Mouse (Mus musculus) neural tube, embryonic 12.5 days (tissue): ENCODE measurements around the gene Dtx4. TPM values are rescaled to one million over a fixed set of nuclear protein-coding genes. Genes with fewer than 3 reads are reported as not detected.
A peak's percentile ranks its signal among the peaks of the same experiment; 100 is the strongest.

ENCODE experiments used
- ATAC-seq: fragments of 200-750 bp; cut with Nextera tagmentation; 2 replicates; pipeline ENCODE4 v1.8.0; 2017; ENCODE audit warnings: low read depth, mild to moderate bottlenecking, moderate TSS enrichment, moderate library complexity; ENCODE audit not compliant: low FRiP score
- H3K27ac ChIP-seq: fragments of 300-500 bp; sonication (generic); 2 replicates; pipeline ENCODE4 v1.5.1; 2016
- H3K27me3 ChIP-seq: fragments of 300-500 bp; sonication (generic); replicated peaks from 2 replicates; pipeline ENCODE4 v1.6.1; 2016; ENCODE audit warnings: mild to moderate bottlenecking
- H3K36me3 ChIP-seq: fragments of 300-500 bp; sonication (generic); 2 replicates; pipeline ENCODE4 v1.6.1; 2016; ENCODE audit warnings: mild to moderate bottlenecking
- H3K4me1 ChIP-seq: fragments of 300-500 bp; sonication (generic); 2 replicates; pipeline ENCODE4 v1.6.1; 2016
- H3K4me2 ChIP-seq: fragments of 300-500 bp; sonication (generic); replicated peaks from 2 replicates; pipeline ENCODE4 v1.6.1; 2016; ENCODE audit warnings: mild to moderate bottlenecking
- H3K4me3 ChIP-seq: fragments of 300-500 bp; sonication (generic); 2 replicates; pipeline ENCODE4 v1.5.1; 2016
- H3K9ac ChIP-seq: fragments of 300-500 bp; sonication (generic); 2 replicates; pipeline ENCODE4 v1.6.1; 2016; ENCODE audit warnings: mild to moderate bottlenecking
- H3K9me3 ChIP-seq: fragments of 300-500 bp; sonication (generic); 2 replicates; pipeline ENCODE4 v1.6.1; 2016; ENCODE audit warnings: mild to moderate bottlenecking
- WGBS: fragments of 180-500 bp; shearing (Covaris S2); methylation state at CpG from one replicate; pipeline ENCODE4 v1.1.7; 2016; 5-methylcytosine and 5-hydroxymethylcytosine counted together
- polyA plus RNA-seq: library from polyadenylated mRNA; unstranded; fragments of >200 nt; fragmentation: Nextera tagmentation; extraction: Ambion mirVana; gene quantifications from 2 replicates; pipeline ENCODE4 v1.2.1, GENCODE M21; 2016

Gene Dtx4
- polyA plus RNA-seq, 1 experiment from 2014 or later = 63.3 TPM

DNA sequence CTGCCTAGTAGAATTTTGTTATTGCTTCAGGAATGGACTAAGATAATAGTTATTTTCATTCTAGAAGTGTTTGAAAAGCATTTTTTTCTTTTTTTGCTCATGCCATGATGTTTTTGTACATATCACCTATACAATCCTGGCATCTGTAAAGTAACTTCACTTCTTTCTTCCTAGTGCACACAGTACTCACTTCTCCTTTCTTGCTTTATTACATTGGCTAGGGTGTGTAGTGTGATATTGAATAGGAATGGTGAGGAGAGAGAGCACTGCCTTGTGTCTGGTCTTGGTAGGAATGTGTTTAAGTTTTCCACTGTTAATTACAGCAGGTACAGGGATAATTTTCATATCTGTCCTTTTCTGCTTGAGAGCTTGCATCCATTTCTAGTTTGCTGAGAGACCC lies 13.4 kb upstream of the Dtx4 start:
- ATAC-seq = no peak

DNA sequence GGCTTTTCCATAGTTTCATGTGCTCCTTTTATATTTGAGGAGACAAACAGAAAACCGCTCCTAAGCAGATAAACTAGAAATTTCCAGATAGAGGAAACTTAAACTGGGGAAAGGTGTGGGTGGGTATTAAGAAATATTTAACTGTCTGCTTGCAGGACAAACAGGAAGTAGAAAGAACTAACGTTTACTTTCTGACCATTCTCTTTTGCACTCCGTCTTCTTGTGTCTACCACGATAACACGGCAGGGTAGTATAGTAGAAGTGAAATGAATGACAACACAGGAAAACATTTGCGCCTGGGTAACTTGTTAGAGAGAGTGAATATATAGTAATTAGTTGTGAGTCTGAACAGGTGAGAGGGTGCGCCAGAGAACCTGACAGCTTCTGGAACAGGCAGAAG lies 1.5 kb upstream of the Dtx4 start:
- no peaks in the 10 kb centered on the region for H3K9me3 ChIP-seq
- WGBS = 86% methylated on average over 7 of the region's 7 CpGs
- ATAC-seq = no peak
- no peak overlapping the region for H3K9ac ChIP-seq
- no peak overlapping the region for H3K27ac ChIP-seq
- H3K4me2 ChIP-seq = no peak overlapping the region
- no peaks in the 10 kb centered on the region for H3K36me3 ChIP-seq
- no peaks in the 10 kb centered on the region for H3K27me3 ChIP-seq
- H3K4me1 ChIP-seq = peaks cover 19% of the 10 kb centered on the region; the same call in 1 of the 2 replicates
- H3K4me3 ChIP-seq = no peak overlapping the region

More for the DNA sequence above, 13.4 kb upstream of the Dtx4 start:
- Histone ChIP-seq H3K9me3 (no peaks in the 10 kb centered on the region), H3K4me1 (no peaks in the 10 kb centered on the region), H3K4me2 (no peak overlapping the region), H3K36me3 (no peaks in the 10 kb centered on the region), H3K9ac (no peak overlapping the region), H3K4me3 (no peak overlapping the region), H3K27ac (no peak overlapping the region), H3K27me3 (no peaks in the 10 kb centered on the region)

- no peaks in the 10 kb centered on the region for H3K9me3 ChIP-seq
- no peaks in the 10 kb centered on the region for H3K36me3 ChIP-seq
- peak; percentile 39 for ATAC-seq
- H3K4me2 ChIP-seq = peak overlapping the region; percentile 69
- H3K27ac ChIP-seq = peak overlapping the region; percentile 90
- no peaks in the 10 kb centered on the region for H3K27me3 ChIP-seq
- H3K9ac ChIP-seq = peak overlapping the region; percentile 93
- peak overlapping the region; percentile 86 for H3K4me3 ChIP-seq
- H3K4me1 ChIP-seq = peaks cover 25% of the 10 kb centered on the region
- WGBS = 1% methylated on average over 38 of the region's 38 CpGs
Observed at GRCm38 (mm10) chr19:12500881-12501311, 358 bp downstream of the Dtx4 start.

GRCm38 (mm10) chr19:12500124-12500523 lies 1.1 kb downstream of the Dtx4 start:
- Histone ChIP-seq H3K4me3 (peak overlapping the region; percentile 86), H3K36me3 (no peaks in the 10 kb centered on the region), H3K27ac (peak overlapping the region; percentile 90; the same call in 1 of the 2 replicates), H3K27me3 (no peaks in the 10 kb centered on the region), H3K9me3 (no peaks in the 10 kb centered on the region), H3K4me1 (peaks cover 33% of the 10 kb centered on the region), H3K4me2 (peak overlapping the region; percentile 69), H3K9ac (peak overlapping the region; percentile 93)
- peak; percentile 35 for ATAC-seq
- WGBS = 4% methylated on average over 3 of the region's 3 CpGs

DNA sequence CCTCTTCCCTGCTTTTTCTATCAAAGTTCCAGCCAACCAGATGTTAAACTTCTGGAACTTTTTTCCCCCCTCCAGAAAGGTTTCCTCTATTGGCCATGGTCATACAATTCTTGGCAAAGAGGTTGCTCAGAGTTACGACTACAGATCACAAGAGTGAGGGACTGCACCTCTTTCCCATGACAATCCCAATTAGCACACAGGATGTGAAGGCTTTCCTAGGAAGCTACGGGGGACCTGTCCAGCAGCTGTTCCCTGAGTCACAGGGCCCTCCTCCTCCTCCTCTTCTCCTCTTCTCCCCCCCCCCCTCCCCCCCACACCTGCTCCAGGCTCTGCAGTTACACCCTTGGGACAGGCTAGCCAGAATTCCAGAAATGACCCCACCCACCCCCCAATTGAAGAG lies 1.8 kb downstream of the Dtx4 start:
- H3K4me3 ChIP-seq = peak overlapping the region; percentile 86
- peak overlapping the region; percentile 69 for H3K4me2 ChIP-seq
- no peak for ATAC-seq
- H3K9ac ChIP-seq = peak overlapping the region; percentile 93
- no peaks in the 10 kb centered on the region for H3K36me3 ChIP-seq
- H3K9me3 ChIP-seq = no peaks in the 10 kb centered on the region
- 4% methylated on average over 2 of the region's 2 CpGs for WGBS
- no peaks in the 10 kb centered on the region for H3K27me3 ChIP-seq
- H3K4me1 ChIP-seq = peaks cover 38% of the 10 kb centered on the region
- H3K27ac ChIP-seq = peak overlapping the region; percentile 53

DNA sequence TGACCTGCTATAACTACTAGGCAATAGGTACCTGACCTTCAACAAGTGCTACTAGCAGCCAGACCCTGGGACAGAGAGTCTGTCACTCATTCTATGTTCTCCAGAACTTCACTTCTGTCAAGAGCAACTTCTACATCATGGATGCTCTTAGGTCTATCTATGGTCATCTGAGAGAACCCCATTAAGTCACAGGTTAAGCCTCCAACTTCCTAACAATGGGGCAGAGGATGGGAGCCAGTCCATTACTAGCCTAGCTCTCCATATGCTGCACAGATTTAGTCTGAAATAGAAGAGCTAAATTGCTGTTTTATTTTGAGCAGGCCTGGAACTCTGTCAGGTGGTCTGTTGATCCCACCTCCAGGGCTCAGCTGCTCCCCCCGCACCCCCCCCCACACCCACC lies 2.3 kb downstream of the Dtx4 start:
- H3K36me3 ChIP-seq = no peaks in the 10 kb centered on the region
- H3K4me2 ChIP-seq = peak overlapping the region; percentile 69
- H3K9ac ChIP-seq = peak overlapping the region; percentile 93; the same call in 1 of the 2 replicates
- ATAC-seq = no peak
- H3K4me3 ChIP-seq = peak overlapping the region; percentile 86
- H3K27me3 ChIP-seq = no peaks in the 10 kb centered on the region
- peaks cover 44% of the 10 kb centered on the region for H3K4me1 ChIP-seq
- H3K9me3 ChIP-seq = no peaks in the 10 kb centered on the region
- H3K27ac ChIP-seq = peak overlapping the region; percentile 53; the same call in 1 of the 2 replicates
- 43% methylated on average over 1 of the region's 1 CpGs for WGBS

GRCm38 (mm10) chr19:12498321-12498720 lies 2.9 kb downstream of the Dtx4 start:
- 49% methylated on average over 4 of the region's 4 CpGs for WGBS
- H3K9ac ChIP-seq = no peak overlapping the region

GRCm38 (mm10) chr19:12497909-12498308 lies 3.3 kb downstream of the Dtx4 start:
- Histone ChIP-seq H3K4me2 (peak overlapping the region; percentile 69), H3K4me3 (no peak overlapping the region), H3K4me1 (peaks cover 48% of the 10 kb centered on the region), H3K27me3 (no peaks in the 10 kb centered on the region), H3K36me3 (no peaks in the 10 kb centered on the region), H3K27ac (no peak overlapping the region), H3K9ac (no peak overlapping the region), H3K9me3 (no peaks in the 10 kb centered on the region)
- WGBS = 36% methylated on average over 2 of the region's 2 CpGs
- ATAC-seq = no peak

More at GRCm38 (mm10) chr19:12498321-12498720, 2.9 kb downstream of the Dtx4 start:
- Histone ChIP-seq H3K9me3 (no peaks in the 10 kb centered on the region), H3K4me2 (peak overlapping the region; percentile 69), H3K4me1 (peaks cover 48% of the 10 kb centered on the region), H3K36me3 (no peaks in the 10 kb centered on the region), H3K27me3 (no peaks in the 10 kb centered on the region), H3K4me3 (peak overlapping the region; percentile 86; the same call in 1 of the 2 replicates), H3K27ac (no peak overlapping the region; the same call in 1 of the 2 replicates)
- ATAC-seq = no peak

DNA sequence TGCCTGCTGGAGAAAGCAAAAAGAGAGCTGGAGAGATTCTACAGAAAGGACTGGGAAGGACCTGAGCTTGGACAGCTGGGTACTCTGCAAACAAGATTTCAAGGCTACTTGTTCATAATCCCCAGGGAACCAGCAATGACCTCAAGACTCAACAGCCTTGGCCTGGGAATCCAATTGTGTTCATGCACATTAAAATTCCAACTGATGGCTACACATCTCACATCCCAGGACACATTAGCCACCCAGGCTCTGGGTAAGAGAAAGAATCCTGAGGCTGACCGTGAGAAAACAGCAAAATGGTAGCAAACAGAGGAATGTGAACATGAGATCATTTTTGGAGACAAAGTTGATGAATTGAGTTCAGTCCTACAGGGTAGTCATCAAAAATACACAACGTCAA lies 5.0 kb downstream of the Dtx4 start:
- peaks cover 11% of the 10 kb centered on the region for H3K36me3 ChIP-seq
- H3K4me3 ChIP-seq = no peak overlapping the region
- no peaks in the 10 kb centered on the region for H3K9me3 ChIP-seq
- ATAC-seq = no peak
- peaks cover 60% of the 10 kb centered on the region for H3K4me1 ChIP-seq
- WGBS = 52% methylated on average over 2 of the region's 2 CpGs
- no peak overlapping the region for H3K9ac ChIP-seq
- no peaks in the 10 kb centered on the region for H3K27me3 ChIP-seq
- peak overlapping the region; percentile 39; the same call in 1 of the 2 replicates for H3K4me2 ChIP-seq
- H3K27ac ChIP-seq = no peak overlapping the region

DNA sequence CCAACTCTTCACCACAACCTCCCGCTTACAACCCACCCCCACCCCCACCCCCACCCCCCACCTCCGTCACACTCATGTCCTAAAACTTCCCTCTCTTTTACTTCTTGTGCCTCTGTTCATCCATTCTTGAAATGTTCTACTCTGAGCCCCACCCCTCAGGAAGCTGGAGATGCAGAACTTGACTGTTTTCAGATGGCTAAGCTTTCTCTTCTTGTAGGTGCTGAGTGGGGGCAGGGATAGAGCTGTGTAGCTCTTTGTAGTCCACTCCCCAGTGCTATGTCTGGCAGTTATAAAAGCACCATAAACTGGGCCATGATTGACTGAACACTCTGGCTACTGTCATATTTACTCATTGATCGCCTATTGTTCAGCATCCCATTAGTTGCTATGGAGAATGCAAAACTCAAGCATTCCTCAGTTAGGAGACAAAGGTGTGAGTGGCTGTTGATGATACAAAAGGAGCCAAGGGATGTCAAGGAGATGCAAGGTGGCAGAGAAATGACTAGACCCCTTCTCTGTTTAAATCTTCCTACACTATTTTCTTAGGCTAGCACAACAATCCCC lies 6.2 kb downstream of the Dtx4 start:
- Histone ChIP-seq H3K4me1 (peaks cover 64% of the 10 kb centered on the region), H3K9ac (no peak overlapping the region), H3K27ac (no peak overlapping the region; the same call in 1 of the 2 replicates), H3K9me3 (no peaks in the 10 kb centered on the region), H3K4me3 (no peak overlapping the region), H3K27me3 (no peaks in the 10 kb centered on the region), H3K36me3 (peaks cover 20% of the 10 kb centered on the region), H3K4me2 (peak overlapping the region; percentile 39)
- no peak; the same call in 1 of the 2 replicates for ATAC-seq
- WGBS = 14% methylated on average over 3 of the region's 3 CpGs

DNA sequence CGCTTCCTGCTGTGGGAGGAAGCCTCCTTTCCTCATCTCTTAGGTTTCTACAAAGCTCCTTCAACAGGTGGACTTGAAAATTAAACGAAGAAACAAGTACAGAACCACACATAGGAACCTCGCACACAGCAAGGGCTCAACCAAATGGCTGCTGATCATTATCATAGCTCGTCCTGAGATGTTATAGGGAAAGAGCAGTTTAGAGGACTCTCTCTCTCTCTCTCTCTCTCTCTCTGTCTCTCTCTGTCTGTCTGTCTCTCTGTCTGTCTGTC lies 7.1 kb downstream of the Dtx4 start:
- H3K4me3 ChIP-seq = no peak overlapping the region
- H3K4me1 ChIP-seq = peaks cover 66% of the 10 kb centered on the region
- 18% methylated on average over 4 of the region's 4 CpGs for WGBS
- H3K27me3 ChIP-seq = no peaks in the 10 kb centered on the region
- no peak overlapping the region; the same call in 1 of the 2 replicates for H3K27ac ChIP-seq
- peaks cover 20% of the 10 kb centered on the region for H3K36me3 ChIP-seq
- ATAC-seq = no peak
- no peaks in the 10 kb centered on the region for H3K9me3 ChIP-seq
- peak overlapping the region; percentile 39 for H3K4me2 ChIP-seq
- H3K9ac ChIP-seq = no peak overlapping the region

GRCm38 (mm10) chr19:12493453-12494186 lies 7.6 kb downstream of the Dtx4 start:
- Histone ChIP-seq H3K27ac (no peak overlapping the region; the same call in 1 of the 2 replicates), H3K27me3 (no peaks in the 10 kb centered on the region), H3K4me1 (peaks cover 67% of the 10 kb centered on the region), H3K4me2 (peak overlapping the region; percentile 39), H3K36me3 (peaks cover 20% of the 10 kb centered on the region), H3K4me3 (no peak overlapping the region), H3K9me3 (no peaks in the 10 kb centered on the region), H3K9ac (no peak overlapping the region)
- ATAC-seq = no peak
- WGBS = 17% methylated on average over 4 of the region's 4 CpGs
